8 mouse cellular contexts compared by ENCODE assay signal in genomic region chr7:63754573-63755475, GRCm38 (mm10).
DNase-seq lines count a peak whose midpoint lies in the region; ATAC-seq and TF ChIP-seq lines count a peak whose summit lies in the region.

No protein-coding gene starts in this region.

- no peaks in the 10 kb centered on the region for H3K9me3 ChIP-seq in ES-E14 (ENCODE audit: control insufficient read depth, insufficient read depth, low read depth, low read length)
- H3K9me3 ChIP-seq in forebrain, embryonic 10.5 days, result no peaks in the 10 kb centered on the region
- no peaks in the 10 kb centered on the region for H3K9me3 ChIP-seq in heart, postnatal 0 days (replicated peaks; ENCODE audit: control insufficient read depth, low read length)
- H3K9me3 ChIP-seq in liver, embryonic 16.5 days (replicated peaks; ENCODE audit: control insufficient read depth, low read length), result no peaks in the 10 kb centered on the region
- H3K9me3 ChIP-seq in neural tube, embryonic 12.5 days, result no peaks in the 10 kb centered on the region

- in situ Hi-C loops in ES-E14 (cut with MboI; ENCODE audit: low sequenced_read_pairs in 2 of 2, unreplicated experiment in 2 of 2), result no loop called here

- TF ChIP-seq CTCF in heart, postnatal 0 days (IDR thresholded peaks at IDR 0.05; ENCODE audit: low read depth), result no peak

- ATAC-seq in heart, postnatal 0 days (ENCODE audit: insufficient read depth, low read depth), result peak; percentile 40; the same call in 1 of the 2 replicates
- ATAC-seq in liver, embryonic 16.5 days (ENCODE audit: low read depth), result no peak
- ATAC-seq in neural tube, embryonic 12.5 days (ENCODE audit: low FRiP score, low read depth), result 0 out of 2 replicates have a peak, but pooled peaks have one; percentile 41

- H3K36me3 ChIP-seq in ES-E14 (ENCODE audit: control insufficient read depth, insufficient read depth, low read length, poor library complexity, severe bottlenecking), result no peaks in the 10 kb centered on the region
- H3K36me3 ChIP-seq in forebrain, embryonic 10.5 days (replicated peaks), result no peaks in the 10 kb centered on the region
- H3K36me3 ChIP-seq in heart, postnatal 0 days (replicated peaks; ENCODE audit: control insufficient read depth, insufficient read depth, low read length), result no peaks in the 10 kb centered on the region
- no peaks in the 10 kb centered on the region for H3K36me3 ChIP-seq in liver, embryonic 16.5 days (ENCODE audit: control insufficient read depth, insufficient read depth)
- H3K36me3 ChIP-seq in neural tube, embryonic 12.5 days, result no peaks in the 10 kb centered on the region

- H3K27ac ChIP-seq in ES-E14 (ENCODE audit: insufficient read depth, low read depth, low read length, poor library complexity, severe bottlenecking), result no peak overlapping the region
- peak overlapping the region; percentile 73 for H3K27ac ChIP-seq in forebrain, embryonic 10.5 days
- H3K27ac ChIP-seq in heart, postnatal 0 days (ENCODE audit: low read depth), result no peak overlapping the region
- no peak overlapping the region for H3K27ac ChIP-seq in liver, embryonic 16.5 days (ENCODE audit: low read length)
- no peak overlapping the region for H3K27ac ChIP-seq in neural tube, embryonic 12.5 days

- H3K9ac ChIP-seq in ES-E14 (ENCODE audit: insufficient read depth, low read depth, low read length, poor library complexity, severe bottlenecking), result no peak overlapping the region
- H3K9ac ChIP-seq in heart, postnatal 0 days (replicated peaks; ENCODE audit: low read depth, low read length), result peak overlapping the region; percentile 41
- H3K9ac ChIP-seq in liver, embryonic 16.5 days (ENCODE audit: low read depth, low read length), result no peak overlapping the region
- H3K9ac ChIP-seq in neural tube, embryonic 12.5 days, result peak overlapping the region; percentile 58

- 1% methylated on average over 43 of the region's 43 CpGs for WGBS in forebrain, embryonic 10.5 days
- WGBS in heart, postnatal 0 days, result 2% methylated on average over 42 of the region's 43 CpGs
- 3% methylated on average over 43 of the region's 43 CpGs for WGBS in liver, embryonic 16.5 days (ENCODE audit: insufficient replicate concordance)
- WGBS in neural tube, embryonic 12.5 days, result 3% methylated on average over 43 of the region's 43 CpGs

- peak overlapping the region; percentile 77 for H3K4me2 ChIP-seq in heart, postnatal 0 days (ENCODE audit: low read depth, low read length)
- peak overlapping the region; percentile 49 for H3K4me2 ChIP-seq in liver, embryonic 16.5 days (ENCODE audit: low read depth, low read length)
- peak overlapping the region; percentile 87 for H3K4me2 ChIP-seq in neural tube, embryonic 12.5 days (replicated peaks)

- H3K4me3 ChIP-seq in ES-E14 (ENCODE audit: insufficient read depth in 1 of 2, low read depth in 1 of 2, low read length in 2 of 2, poor library complexity in 1 of 2, severe bottlenecking in 1 of 2), result peak overlapping the region; percentile 11 to 34; a peak in 3 of 4 replicates
- H3K4me3 ChIP-seq in forebrain, embryonic 10.5 days, result peak overlapping the region; percentile 57
- H3K4me3 ChIP-seq in heart, postnatal 0 days (ENCODE audit: low read depth, low read length), result peak overlapping the region; percentile 48
- peak overlapping the region; percentile 19 for H3K4me3 ChIP-seq in liver, embryonic 16.5 days (ENCODE audit: low read depth, low read length)
- peak overlapping the region; percentile 39 for H3K4me3 ChIP-seq in neural tube, embryonic 12.5 days

- H3K4me1 ChIP-seq in ES-E14 (ENCODE audit: control insufficient read depth in 2 of 2, insufficient read depth in 2 of 2, low read length in 2 of 2, poor library complexity in 1 of 2), result peaks cover 0 to 4% of the 10 kb centered on the region in 2 experiments; a peak in 1 of 4 replicates
- H3K4me1 ChIP-seq in forebrain, embryonic 10.5 days, result peaks cover 39% of the 10 kb centered on the region
- peaks cover 13% of the 10 kb centered on the region for H3K4me1 ChIP-seq in heart, postnatal 0 days (ENCODE audit: control insufficient read depth, insufficient read depth)
- H3K4me1 ChIP-seq in liver, embryonic 16.5 days (ENCODE audit: control insufficient read depth, low read depth, low read length), result no peaks in the 10 kb centered on the region; the same call in 1 of the 2 replicates
- H3K4me1 ChIP-seq in neural tube, embryonic 12.5 days, result peaks cover 28% of the 10 kb centered on the region

- H3K27me3 ChIP-seq in forebrain, embryonic 10.5 days (ENCODE audit: poor library complexity, severe bottlenecking), result peaks cover 69% of the 10 kb centered on the region
- H3K27me3 ChIP-seq in heart, postnatal 0 days (ENCODE audit: control insufficient read depth, insufficient read depth, low read length), result peaks cover 62% of the 10 kb centered on the region
- H3K27me3 ChIP-seq in liver, embryonic 16.5 days (ENCODE audit: control insufficient read depth, insufficient read depth, low read depth, low read length), result peaks cover 64% of the 10 kb centered on the region
- peaks cover 59% of the 10 kb centered on the region for H3K27me3 ChIP-seq in neural tube, embryonic 12.5 days (replicated peaks)

- DNase-seq in 3134 (ENCODE audit: extremely low read depth, insufficient read length, low spot score) (peak; percentile 36), ES-E14 (ENCODE audit: low read depth, low spot score) (no peak), adipocyte (ENCODE audit: low spot score) (no peak)
- DNase-seq in forebrain, embryonic 10.5 days (ENCODE audit: extremely low spot score, low spot score), result peak; percentile 44
- no peak for DNase-seq in heart, postnatal 0 days (ENCODE audit: low spot score)
- DNase-seq in kidney, postnatal 36 days, result peak; percentile 24 to 47

- TF ChIP-seq EP300 in heart, postnatal 0 days (IDR thresholded peaks at IDR 0.05; ENCODE audit: low read depth), result no peak

TF ChIP-seq in ES-E14, 5 proteins besides CTCF, POLR2A, EP300 and RAD21:
- TF ChIP-seq ZC3H11A (IDR thresholded peaks at IDR 0.05; ENCODE audit: borderline replicate concordance, low read depth, low read length), result no peak
- no peak for TF ChIP-seq ZNF384 (IDR thresholded peaks at IDR 0.05; ENCODE audit: low read depth, low read length)
- no peak for TF ChIP-seq HCFC1 (IDR thresholded peaks at IDR 0.05; ENCODE audit: borderline replicate concordance, insufficient read depth, low read length)
- no peak for TF ChIP-seq CHD2 (IDR thresholded peaks at IDR 0.05; ENCODE audit: low read depth, low read length)
- no peak for TF ChIP-seq MAFK (IDR thresholded peaks at IDR 0.05; ENCODE audit: insufficient read depth, low read depth, low read length)

Comparison
In these comparisons a context has a peak if more than half of its experiments do, and no peak if none do; other contexts are left out.
1. DNase-seq: peak in 3134 (single experiment), forebrain, embryonic 10.5 days (single experiment) and kidney, postnatal 36 days (2 of 2); none in ES-E14 (single experiment), heart, postnatal 0 days (single experiment) and adipocyte (single experiment).
2. H3K9ac ChIP-seq: peak in heart, postnatal 0 days (single experiment) and neural tube, embryonic 12.5 days (single experiment); none in ES-E14 (single experiment) and liver, embryonic 16.5 days (single experiment).
3. Peak in every context shown above with its lines, with median percentiles within 50 percentile points of each other: H3K4me3 ChIP-seq and H3K4me2 ChIP-seq.